Mouse (Mus musculus) induced T-regulatory cell, adult 2 months (primary cell): ENCODE measurements at regions not wholly inside any gene's neighbourhood (a gene's known extent, or its start where the extent isn't known, plus 50 kb on each side); places are given as distances from the start of the nearest gene placed in this dataset.
A peak's percentile ranks its signal among the peaks of the same experiment; 100 is the strongest.

ENCODE experiments used
- DNase-seq: peaks from one replicate; pipeline ENCODE4 v3.0.0-alpha.2; 2012; ENCODE audit warnings: low read depth

DNA sequence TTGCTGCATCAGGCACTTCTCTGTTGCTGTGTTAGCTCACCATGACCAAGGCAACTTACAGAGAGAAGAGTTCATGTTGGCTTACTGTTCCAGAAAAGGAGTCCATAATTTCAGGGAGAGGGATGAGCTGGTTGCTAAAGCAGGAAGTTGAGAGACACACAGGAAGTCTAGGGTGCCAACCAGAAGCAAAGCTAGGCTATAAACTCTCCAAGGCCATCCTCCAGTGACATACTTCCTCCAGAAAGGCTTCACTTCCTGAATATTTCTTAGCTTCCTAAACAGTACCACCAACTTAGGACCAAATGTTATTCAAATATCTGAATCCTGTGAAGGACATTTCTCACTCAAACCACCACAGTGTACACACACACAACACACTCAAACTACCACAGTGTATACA lies 2010.6 kb downstream of the A830018L16Rik start:
- DNase-seq = peak; percentile 28

DNA sequence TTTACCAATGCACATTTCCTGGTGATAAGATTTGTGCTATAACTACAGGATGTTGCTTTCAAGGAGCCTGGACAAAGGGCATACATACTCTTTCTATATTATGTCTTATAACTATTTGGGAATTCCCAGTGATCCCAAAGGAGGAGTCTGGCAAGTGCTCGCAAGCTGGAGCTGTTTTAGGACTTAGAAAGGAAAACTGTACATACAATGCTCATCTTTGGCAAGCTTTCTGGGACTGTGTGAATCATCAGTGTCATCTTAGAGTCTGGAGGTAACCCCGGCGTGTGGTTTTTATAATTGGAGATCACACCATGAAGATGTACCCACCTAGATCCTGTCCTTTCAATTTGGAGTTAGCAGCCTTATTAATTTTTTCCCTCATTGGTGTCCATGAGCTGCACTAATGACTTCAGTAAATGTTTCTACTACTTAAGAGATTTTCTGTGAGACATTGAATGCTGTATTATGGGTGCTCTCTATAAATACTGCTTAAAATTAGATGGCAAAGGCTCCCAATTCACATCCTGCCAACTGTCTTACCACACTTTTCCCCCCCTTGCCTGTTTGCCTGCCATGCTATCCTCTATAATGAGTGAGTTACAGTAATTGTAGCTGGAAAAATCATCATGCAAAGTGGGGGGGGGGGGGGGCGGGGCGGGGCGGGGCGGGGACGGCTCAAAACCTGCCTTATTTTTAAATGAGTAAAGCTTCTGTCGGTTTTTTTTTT lies 2011.9 kb downstream of the A830018L16Rik start:
- DNase-seq = peak; percentile 58

DNA sequence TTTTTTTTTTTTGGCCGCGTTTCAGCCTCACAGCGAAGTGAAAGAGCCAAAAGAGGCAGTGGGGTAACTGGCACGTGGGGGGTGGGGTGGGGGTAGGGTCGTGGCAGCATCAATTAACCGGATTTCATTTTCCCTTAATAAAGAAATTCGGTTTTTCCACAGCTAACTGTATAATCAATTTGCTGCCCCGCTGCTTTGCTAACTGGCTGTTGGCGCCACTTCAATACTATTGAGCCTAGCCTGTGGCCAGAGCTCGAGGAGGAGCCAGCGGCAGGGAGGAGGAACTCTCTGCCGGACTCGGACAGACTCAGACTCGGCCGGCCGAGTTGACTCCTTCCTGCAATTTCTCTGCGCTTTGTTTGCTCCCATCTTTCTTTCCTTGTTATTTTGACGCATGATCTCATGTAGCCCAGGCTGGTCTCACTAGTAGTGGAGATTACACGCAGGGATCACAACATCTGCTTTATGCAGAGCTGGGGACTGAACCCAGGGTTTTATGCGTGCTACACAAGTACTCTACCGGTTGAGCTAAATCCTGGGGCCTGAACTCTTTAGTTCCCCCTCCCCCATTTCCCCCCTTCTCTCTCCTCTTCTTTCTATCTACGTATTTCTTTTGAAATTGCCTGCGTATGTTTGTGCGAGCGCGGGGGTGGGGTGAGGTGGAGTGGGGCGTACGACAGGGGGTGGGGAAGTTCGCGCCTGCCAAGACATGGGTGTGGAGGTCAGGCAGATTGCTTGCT lies 2012.6 kb downstream of the A830018L16Rik start:
- DNase-seq = peak; percentile 89

DNA sequence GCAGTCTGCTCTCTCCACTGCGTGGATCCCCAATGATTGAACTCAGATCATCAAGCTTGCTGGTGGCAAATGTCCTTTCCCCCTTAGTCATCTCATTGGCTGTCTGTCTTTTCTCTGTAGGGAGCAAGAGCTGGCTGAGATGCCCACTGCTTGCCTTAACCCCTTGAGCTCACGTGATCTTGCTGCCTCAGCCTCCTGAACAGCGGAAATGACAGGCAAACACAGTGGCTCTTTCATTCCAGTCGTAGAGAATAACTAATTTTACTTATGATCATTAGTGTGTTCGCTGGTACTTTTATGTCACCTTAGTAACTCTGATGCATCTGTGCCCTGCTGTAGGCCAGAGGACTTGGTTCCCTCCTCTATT lies 2013.1 kb downstream of the A830018L16Rik start:
- no peak for DNase-seq

DNA sequence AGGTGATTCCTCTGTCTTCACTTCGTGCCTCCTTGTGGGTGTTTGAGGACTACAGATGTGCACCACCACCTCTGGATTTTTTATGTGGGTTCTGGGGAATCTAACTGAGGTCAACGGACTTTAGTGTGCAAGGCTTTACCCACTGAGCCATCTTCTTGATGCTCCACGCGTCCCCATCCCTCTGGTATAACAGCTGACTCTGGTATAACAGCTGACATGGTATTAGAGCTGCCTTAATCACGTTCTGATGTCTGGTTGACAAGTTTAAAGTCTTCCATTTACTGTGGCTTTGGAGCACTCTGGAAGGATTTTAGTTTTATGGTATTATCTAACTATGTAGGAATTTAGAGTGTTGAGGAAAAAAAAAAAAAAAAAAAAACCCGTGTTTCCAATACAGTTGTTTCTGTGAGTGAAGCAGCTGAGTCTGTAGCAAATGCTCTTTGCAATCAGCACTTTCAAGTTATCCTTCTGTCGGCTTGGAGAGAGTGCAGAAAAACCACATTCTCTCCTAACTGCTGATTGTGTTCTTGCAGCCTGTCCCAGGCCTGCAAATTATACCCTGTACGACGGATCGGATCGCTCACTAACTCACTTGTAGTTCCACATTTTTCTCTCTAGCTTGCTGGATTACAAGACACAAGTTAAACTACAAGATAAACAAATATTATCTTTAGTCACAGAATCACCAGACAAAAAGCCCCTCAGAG lies 2013.7 kb downstream of the A830018L16Rik start:
- no peak for DNase-seq

DNA sequence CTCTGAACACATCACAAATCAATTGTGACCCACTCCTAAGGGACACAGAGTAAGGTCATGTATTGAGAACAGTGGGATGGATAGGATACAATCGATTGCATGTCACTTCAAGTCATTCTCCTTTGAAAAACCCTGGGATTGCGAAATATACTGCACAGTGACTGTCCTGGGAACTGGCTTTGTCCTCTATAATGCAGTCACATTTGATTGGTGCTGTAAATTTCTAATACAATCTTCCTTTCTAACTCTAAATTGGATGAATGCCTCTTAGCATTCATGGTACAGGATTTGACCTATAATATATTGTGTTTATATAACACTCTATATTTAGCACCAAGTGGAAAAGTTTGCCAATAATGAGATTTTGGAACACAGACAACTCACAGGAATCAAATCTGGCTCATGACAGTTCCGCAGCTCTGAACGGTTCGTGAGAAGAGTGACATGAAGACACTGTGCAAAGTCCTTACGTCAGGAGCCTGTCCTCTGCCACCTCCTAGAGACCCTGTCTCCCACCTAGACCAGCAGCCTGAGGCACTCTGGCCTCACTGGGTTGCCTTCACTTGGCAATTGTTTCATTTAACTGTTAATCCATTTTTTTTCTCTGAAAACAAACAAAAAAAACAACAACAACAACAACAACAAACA lies 2024.0 kb downstream of the A830018L16Rik start:
- DNase-seq = no peak

DNA sequence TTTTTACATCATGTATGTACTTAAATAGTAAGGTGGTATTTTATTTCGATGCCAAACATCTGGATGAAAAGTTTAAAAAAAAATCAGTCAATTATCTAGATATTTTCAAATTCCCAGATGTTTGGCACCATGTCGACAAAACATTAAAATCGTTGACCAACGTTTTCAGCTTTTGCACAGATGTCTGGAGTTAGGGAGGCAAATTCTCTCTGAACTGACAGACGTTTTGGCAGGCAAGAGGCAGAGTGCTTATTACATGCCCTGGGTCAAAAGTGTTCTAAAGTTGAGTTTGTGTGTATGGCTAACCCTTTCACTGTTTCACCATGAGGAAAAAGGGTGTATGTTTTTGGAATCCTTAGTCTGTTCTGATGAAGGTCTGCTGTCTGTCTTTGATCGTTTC lies 2028.5 kb downstream of the A830018L16Rik start:
- DNase-seq = no peak

DNA sequence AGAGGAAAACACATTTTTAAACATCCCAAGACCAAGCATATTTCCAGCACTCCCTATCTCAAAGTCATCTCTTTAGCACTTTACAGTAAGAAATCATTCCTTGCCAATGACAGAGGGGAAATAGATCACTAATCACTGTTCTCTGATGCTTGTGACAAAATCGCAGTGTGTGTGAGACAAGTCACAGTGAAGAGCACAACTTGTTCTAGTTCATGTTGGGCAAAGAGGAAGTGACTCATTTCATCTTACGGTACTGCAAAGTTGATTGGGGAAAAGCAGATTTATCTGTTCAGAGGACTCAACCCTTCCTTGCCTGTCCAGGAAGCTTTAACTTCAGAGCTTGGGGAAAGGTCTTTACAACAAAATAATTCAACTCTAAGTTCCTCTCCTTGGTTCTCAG lies 2040.6 kb downstream of the A830018L16Rik start:
- DNase-seq = peak; percentile 46

DNA sequence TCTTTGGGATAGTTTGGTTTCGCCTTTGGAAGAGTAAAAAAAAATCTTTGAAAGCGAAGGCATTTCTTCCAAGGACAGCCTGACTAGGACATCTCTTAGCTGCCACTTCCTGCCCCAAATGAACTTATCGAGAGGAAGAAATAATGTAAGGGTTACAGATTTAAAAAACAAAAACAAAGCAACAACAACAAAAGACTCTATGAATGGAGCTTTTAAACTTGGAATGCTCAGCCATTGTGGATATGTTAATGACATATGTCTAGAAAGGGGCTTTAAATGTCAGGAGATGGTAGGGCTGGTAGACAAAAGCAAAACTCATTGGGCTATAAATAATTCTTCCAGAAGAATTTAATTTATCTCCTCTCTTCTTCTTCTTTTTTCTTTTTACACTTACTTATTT lies 2041.7 kb downstream of the A830018L16Rik start:
- DNase-seq = no peak

DNA sequence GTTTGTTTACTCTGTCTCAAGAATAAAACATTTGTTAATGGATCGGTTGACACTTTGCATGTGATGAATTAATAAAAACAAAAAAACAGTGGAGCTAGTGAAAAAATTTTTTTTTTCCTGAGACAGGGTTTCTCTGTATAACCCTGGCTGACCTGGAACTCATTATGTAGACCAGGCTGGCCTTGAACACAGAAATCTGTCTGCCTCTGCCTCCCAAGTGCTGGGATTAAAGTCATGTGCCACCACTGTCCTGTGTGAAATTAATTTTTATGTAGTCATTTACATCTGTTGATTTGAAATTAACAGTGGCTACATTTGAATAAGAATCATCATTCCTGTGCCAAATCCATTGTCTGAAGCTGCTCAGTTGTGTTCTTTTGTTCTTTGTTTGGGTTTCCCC lies 2050.4 kb downstream of the A830018L16Rik start:
- DNase-seq = no peak

DNA sequence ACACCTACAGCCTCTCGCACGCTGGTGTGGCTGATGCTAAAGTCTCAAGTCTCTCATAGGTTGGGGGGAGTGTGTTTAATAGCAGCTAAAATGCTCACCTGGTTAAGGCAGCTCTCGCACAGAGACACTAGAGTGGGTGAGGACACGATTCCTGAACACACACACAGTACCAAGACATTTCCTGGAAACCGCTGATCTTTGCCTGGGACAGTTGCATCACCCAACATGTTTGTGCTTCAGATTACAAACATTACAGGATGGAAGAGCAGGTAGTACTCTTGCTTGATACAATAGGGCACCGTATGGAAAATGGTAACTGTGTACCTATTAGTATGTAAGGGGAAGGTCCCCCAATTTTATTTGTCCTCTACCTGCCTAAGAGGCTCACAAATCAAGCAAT lies 2053.3 kb downstream of the A830018L16Rik start:
- DNase-seq = no peak

DNA sequence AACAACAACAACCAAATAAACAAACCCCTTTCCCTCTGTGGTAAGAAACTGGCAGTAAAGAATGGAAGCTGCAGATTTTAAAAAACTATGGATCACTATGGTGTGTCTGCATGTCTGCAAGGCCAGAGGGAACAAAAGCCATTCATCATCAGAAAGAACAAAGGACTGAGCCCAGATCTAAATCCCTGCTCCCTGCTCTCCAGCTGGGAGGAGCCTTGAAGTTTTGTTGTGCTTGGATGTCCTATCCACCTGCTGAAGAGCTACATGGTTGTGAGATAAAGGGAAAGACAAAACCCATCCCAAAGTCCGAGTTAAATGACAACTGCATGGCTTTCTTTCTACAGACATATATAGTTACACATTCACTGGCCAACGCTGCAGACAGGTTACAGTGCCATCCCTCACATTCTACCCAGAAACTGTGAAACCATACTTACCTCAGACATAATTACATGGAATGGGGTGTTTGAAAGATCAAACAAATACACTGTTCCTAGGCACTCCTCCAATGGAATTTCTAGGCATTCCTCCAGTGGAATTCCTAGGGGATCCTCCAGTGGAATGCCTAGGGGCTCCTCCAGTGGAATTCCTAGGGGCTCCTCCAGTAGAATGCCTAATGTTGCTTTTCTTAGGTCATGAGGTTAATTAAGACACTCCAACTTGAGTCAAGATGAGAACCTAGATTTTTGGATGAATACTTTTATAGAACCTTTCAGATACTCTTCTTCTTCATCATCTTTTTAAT lies 2054.2 kb downstream of the A830018L16Rik start:
- no peak for DNase-seq

DNA sequence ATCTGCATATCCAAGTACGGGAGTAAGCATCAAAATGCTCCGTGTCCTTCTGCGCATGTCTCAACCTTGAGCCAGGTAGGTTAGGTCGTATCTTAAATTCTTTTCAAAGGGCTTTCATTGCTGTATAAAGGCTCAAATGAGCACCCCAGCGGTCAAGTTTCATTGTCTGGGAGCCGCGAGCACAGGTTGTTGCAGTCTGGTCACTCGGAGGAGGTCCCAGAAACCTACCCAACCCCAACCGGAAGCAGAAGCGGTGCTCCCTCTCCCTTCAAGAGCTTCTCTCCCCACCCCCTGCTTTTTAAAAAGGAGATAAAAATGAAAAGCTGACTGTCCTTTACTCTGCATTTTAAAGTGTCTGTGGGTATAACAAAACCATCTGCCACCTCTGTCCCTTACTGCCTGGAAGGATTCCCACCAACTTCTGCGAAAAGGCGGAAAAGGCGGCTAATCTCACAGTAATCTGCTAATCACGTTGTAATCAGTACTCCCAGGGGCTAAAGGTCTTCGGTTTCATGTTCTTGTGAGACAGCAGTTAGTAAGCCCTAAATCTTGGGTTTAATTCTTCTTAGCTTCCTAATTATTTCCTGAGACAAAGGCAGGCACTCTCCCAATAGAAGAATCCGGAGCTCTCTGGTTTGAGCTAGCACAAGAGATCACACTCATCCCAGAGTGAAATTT lies 2081.0 kb downstream of the A830018L16Rik start:
- DNase-seq = peak; percentile 48

DNA sequence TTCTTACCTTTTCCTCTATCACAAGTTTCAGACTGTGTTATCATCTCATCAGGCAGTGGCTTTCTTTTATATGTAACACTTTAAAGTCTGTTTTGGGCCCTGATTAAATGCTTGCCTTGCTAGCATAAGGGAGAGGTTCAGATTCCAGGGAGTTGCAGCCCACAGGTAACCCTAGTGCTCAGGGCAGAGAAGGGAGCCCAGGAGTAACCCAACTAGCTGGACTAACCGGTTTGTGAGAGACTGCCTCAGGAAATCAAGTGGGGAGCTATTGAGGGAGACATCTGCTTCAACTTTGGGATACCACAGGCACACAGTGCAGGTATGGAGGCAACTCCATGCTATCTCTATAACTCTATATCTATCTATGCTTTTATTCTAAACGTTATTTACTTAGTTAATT lies 2082.5 kb downstream of the A830018L16Rik start:
- no peak for DNase-seq

DNA sequence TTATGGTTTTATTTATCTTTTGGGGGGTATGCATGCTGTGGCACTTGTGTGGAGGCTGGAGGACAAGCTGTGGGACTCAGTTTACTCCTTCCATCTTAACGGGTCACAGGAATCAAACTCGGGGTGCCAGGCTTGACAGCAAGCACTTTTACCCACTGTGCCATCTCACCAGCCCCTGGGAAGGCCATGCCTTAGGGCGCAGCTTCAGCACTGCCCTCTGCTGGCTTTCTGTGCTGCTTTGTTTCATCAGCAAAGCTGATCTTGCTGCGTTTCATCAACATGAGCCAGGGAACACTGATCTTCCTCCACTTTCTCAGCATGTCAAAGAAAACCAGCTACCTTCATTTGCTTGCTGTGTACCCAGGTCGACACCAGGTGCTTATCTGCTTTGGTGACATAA lies 2086.6 kb downstream of the A830018L16Rik start:
- peak; percentile 67 for DNase-seq

DNA sequence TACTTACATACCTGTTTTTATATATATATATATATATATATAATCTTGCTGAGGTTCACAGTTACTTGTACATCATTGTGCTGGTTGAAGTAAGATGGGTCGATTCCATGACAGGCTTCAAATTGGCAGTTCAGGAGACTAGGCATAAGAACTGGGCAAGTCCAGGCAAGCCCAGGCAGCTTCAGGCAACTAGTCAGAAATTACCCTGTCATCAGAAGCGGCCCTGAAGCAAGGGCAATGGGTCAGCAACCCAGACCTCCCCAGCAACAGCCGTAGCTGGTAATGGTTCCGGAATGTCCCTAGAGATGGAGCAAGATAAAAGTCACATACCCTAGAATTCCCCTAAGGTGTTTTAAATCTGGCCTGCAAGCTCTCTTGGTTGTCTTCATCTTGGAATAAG lies 2088.0 kb downstream of the A830018L16Rik start:
- no peak for DNase-seq

DNA sequence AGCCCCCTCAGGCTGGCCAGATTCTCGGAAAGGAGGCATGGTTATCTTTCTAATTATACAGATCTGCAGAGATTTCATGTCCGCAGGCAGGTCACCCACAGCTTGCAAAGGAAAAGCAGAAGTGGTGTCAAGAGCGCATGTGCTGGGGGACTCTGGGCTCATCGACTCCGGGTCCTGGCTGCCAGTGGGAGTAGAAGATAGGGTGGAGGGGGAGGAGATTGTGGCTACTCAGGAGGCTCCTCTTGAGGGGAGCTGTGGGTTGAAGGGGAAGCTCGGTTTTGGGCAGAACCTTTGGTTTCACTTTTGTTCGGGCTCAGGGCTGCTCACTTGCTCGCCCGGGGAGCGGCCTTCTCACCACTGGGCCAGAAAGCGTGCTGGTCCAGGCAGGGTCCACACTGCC lies 2099.9 kb downstream of the A830018L16Rik start:
- peak; percentile 78 for DNase-seq
